Mouse (Mus musculus) layer of hippocampus, adult 18-20 months (tissue): ENCODE data around the gene Ppm1b. TPM values are rescaled to one million over a fixed set of nuclear protein-coding genes. Genes with fewer than 3 reads are reported as not detected.
A peak's percentile ranks its signal among the peaks of the same experiment; 100 is the strongest.

ENCODE experiments used
- DNase-seq, 2 experiments: peaks; one replicate each; pipeline ENCODE4 v3.0.0; 2022; ENCODE audit warnings: low spot score in 2 of 2
- total RNA-seq, 2 experiments: library from RNA; stranded (reverse); gene quantifications; 2 replicates each; pipeline ENCODE4 v1.2.3; 2021

The Ppm1b gene
- total RNA-seq, 2 experiments from 2014 or later, result 126 to 127 TPM

- DNase-seq, result no peak
Observed at GRCm38 (mm10) chr17:85020343-85020742, 63.8 kb downstream of the Ppm1b start.

- peak in 1 of 2 experiments; percentile 81 for DNase-seq
Observed at GRCm38 (mm10) chr17:85023247-85024167, 67.0 kb downstream of the Ppm1b start.

- no peak for DNase-seq
Observed at GRCm38 (mm10) chr17:85024237-85024636, 67.7 kb downstream of the Ppm1b start.

GRCm38 (mm10) chr17:85025151-85025550, 68.6 kb downstream of the Ppm1b start:
- no peak for DNase-seq

- no peak for DNase-seq
Observed at GRCm38 (mm10) chr17:85026436-85026835, 69.9 kb downstream of the Ppm1b start.

GRCm38 (mm10) chr17:85027247-85027646, 70.7 kb downstream of the Ppm1b start:
- no peak for DNase-seq

GRCm38 (mm10) chr17:85028093-85028739, 71.7 kb downstream of the Ppm1b start, which contains the start of gene Slc3a1:
Gene Slc3a1 (plus strand): TSS chr17:85028376.
- no peak for DNase-seq

- DNase-seq, result no peak
Observed at GRCm38 (mm10) chr17:85028797-85029196, 72.3 kb downstream of the Ppm1b start.

GRCm38 (mm10) chr17:85030651-85031050, 74.1 kb downstream of the Ppm1b start:
- DNase-seq, result no peak

- no peak for DNase-seq
Observed at GRCm38 (mm10) chr17:85033087-85033486, 76.5 kb downstream of the Ppm1b start.

- peak in 1 of 2 experiments; percentile 25 for DNase-seq
Observed at GRCm38 (mm10) chr17:85034068-85034467, 77.5 kb downstream of the Ppm1b start.

GRCm38 (mm10) chr17:85037855-85038254, 81.3 kb downstream of the Ppm1b start:
- DNase-seq, result no peak

GRCm38 (mm10) chr17:85038311-85038710, 81.8 kb downstream of the Ppm1b start:
- no peak for DNase-seq

GRCm38 (mm10) chr17:85038761-85039160, 82.2 kb downstream of the Ppm1b start:
- no peak for DNase-seq

- DNase-seq, result no peak
Observed at GRCm38 (mm10) chr17:85040913-85041312, 84.4 kb downstream of the Ppm1b start.

GRCm38 (mm10) chr17:85042419-85042818, 85.9 kb downstream of the Ppm1b start:
- no peak for DNase-seq

GRCm38 (mm10) chr17:85043404-85043816, 86.9 kb downstream of the Ppm1b start:
- no peak for DNase-seq

- DNase-seq, result no peak
Observed at GRCm38 (mm10) chr17:85044466-85044865, 87.9 kb downstream of the Ppm1b start.

GRCm38 (mm10) chr17:85045160-85045559, 88.6 kb downstream of the Ppm1b start:
- no peak for DNase-seq

- DNase-seq, result no peak
Observed at GRCm38 (mm10) chr17:85048379-85048778, 91.8 kb downstream of the Ppm1b start.

- DNase-seq, result no peak
Observed at GRCm38 (mm10) chr17:85058276-85058675, 101.7 kb downstream of the Ppm1b start.

- no peak for DNase-seq
Observed at GRCm38 (mm10) chr17:85059136-85059535, 102.6 kb downstream of the Ppm1b start.
